Mouse (Mus musculus) liver, embryonic 16.5 days (tissue): ENCODE data around the gene Sipa1. TPM values are rescaled to one million over a fixed set of nuclear protein-coding genes. Genes with fewer than 3 reads are reported as not detected.
"Not testable (repeated sequence)": the region's sequence is repeated elsewhere in the genome, so short reads cannot be mapped to it uniquely, and the experiment has no call there.

Experiments
- ATAC-seq: fragments of 200-750 bp; cut with Nextera tagmentation; 2 replicates; pipeline ENCODE4 v1.8.0; 2017; ENCODE audit warnings: low read depth, mild to moderate bottlenecking, moderate number of reproducible peaks, moderate library complexity
- H3K27ac ChIP-seq: fragments of 300-500 bp; sonication (generic); 2 replicates; pipeline ENCODE4 v1.5.1; 2014; ENCODE audit warnings: mild to moderate bottlenecking, low read length
- H3K27me3 ChIP-seq: fragments of 300-500 bp; sonication (generic); 2 replicates; pipeline ENCODE4 v1.6.1; 2014; ENCODE audit warnings: low read depth, low read length, mixed read lengths; ENCODE audit not compliant: control insufficient read depth, insufficient read depth
- H3K36me3 ChIP-seq: fragments of 300-500 bp; sonication (generic); 2 replicates; pipeline ENCODE4 v1.6.1; 2014; ENCODE audit warnings: mild to moderate bottlenecking; ENCODE audit not compliant: control insufficient read depth, insufficient read depth
- H3K4me1 ChIP-seq: fragments of 300-500 bp; sonication (generic); 2 replicates; pipeline ENCODE4 v1.6.1; 2014; ENCODE audit warnings: low read depth, low read length, mixed read lengths; ENCODE audit not compliant: control insufficient read depth
- H3K4me2 ChIP-seq: fragments of 300-500 bp; sonication (generic); 2 replicates; pipeline ENCODE4 v1.6.1; 2014; ENCODE audit warnings: low read depth, low read length, mixed read lengths
- H3K4me3 ChIP-seq: fragments of 300-500 bp; sonication (generic); 2 replicates; pipeline ENCODE4 v1.5.1; 2014; ENCODE audit warnings: low read depth, mild to moderate bottlenecking, low read length
- H3K9ac ChIP-seq: fragments of 300-500 bp; sonication (generic); 2 replicates; pipeline ENCODE4 v1.6.1; 2014; ENCODE audit warnings: low read depth, low read length
- H3K9me3 ChIP-seq: fragments of 300-500 bp; sonication (generic); replicated peaks from 2 replicates; pipeline ENCODE4 v1.6.1; 2016; ENCODE audit warnings: low read length; ENCODE audit not compliant: control insufficient read depth
- WGBS: fragments of 180-500 bp; shearing (Covaris S2); extraction: QIAGEN DNeasy Blood & Tissue Kit; methylation state at CpG from one replicate; pipeline ENCODE4 v1.1.7; 2014; ENCODE audit not compliant: insufficient replicate concordance; 5-methylcytosine and 5-hydroxymethylcytosine counted together
- polyA plus RNA-seq: library from polyadenylated mRNA; unstranded; fragments of >200 nt; fragmentation: Nextera tagmentation; extraction: Ambion mirVana; gene quantifications from 2 replicates; pipeline ENCODE4 v1.2.1, GENCODE M21; 2015

Gene Sipa1
- polyA plus RNA-seq, 1 experiment from 2014 or later, result 22.3 TPM

DNA sequence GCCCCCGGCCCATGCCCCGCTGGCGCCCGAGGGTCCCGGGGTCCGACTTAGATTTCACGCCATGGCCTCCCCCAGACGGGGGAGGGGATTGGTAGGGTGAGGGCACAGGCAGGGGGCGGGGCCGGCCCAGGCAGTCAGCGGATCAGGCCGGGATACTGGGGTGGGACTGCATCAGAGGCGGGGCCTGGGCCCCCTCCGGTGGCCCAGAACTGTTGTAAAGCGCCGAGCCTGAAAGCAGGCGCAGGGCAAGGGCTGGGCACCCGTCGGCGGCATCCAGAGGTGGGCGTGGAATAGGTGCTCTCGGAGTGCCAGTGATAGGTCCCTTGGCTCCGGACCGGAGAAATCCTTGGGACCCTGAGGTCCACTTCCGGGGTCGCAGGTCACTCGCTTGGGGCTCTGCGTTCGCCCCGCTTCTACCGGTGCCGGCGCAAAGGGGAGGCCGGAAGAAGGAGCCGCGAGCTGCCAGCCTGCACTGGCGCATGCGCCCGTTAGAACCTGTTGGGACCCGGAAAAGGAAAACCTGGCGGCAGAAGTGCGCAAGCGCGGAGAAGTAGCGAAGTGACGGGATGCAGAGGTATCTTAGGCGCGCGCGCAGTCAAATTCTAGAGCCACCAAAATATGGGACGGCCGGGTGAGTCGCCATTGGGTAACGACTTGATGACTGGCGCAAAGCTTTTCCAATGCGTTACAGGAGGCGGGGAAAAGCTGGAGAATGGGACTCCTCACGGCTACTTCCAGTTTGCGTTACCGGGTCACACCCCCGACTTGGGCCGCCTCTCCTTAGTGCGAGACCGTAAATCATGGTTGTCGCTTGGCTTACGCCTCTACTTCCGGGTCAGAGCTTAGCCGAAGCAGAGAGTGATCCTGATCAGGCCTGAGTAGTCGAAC, 24.9 kb upstream of the Sipa1 start, which contains the start of the genes Map3k11 and Pcnx3:
Map3k11 (plus strand) TSS at position 543 of the 888 bp plus-strand sequence.
Pcnx3 (minus strand) TSS at position 709 of the 888 bp plus-strand sequence.
- WGBS, result under 1% methylated on average over 68 of the region's 69 CpGs
- peaks cover 26% of the 10 kb centered on the region for H3K36me3 ChIP-seq
- peaks cover 61% of the 10 kb centered on the region for H3K4me1 ChIP-seq

GRCm38 (mm10) chr19:5687738-5688137, 24.2 kb upstream of the Sipa1 start:
- peak overlapping the region; percentile 100 for H3K4me2 ChIP-seq
- H3K27ac ChIP-seq, result peak overlapping the region; percentile 97
- H3K9me3 ChIP-seq, result no peaks in the 10 kb centered on the region
- H3K36me3 ChIP-seq, result peaks cover 32% of the 10 kb centered on the region
- WGBS, result 23% methylated on average over 9 of the region's 9 CpGs
- ATAC-seq, result no peak
- no peaks in the 10 kb centered on the region for H3K27me3 ChIP-seq
- peak overlapping the region; percentile 99 for H3K9ac ChIP-seq
- H3K4me1 ChIP-seq, result peaks cover 54% of the 10 kb centered on the region
- peak overlapping the region; percentile 95 for H3K4me3 ChIP-seq

More for the DNA sequence above, 24.9 kb upstream of the Sipa1 start, which contains the start of the genes Map3k11 and Pcnx3:
- Histone ChIP-seq H3K9ac (peak within 1 kb of the TSS; percentile 99), H3K9me3 (no peaks in the 10 kb centered on the region), H3K4me3 (peak within 1 kb of the TSS; percentile 95), H3K27ac (peak within 1 kb of the TSS; percentile 97), H3K4me2 (peak within 1 kb of the TSS; percentile 100), H3K27me3 (no peaks in the 10 kb centered on the region)
- peak; percentile 81 for ATAC-seq

GRCm38 (mm10) chr19:5686954-5687353, 23.4 kb upstream of the Sipa1 start:
- H3K27ac ChIP-seq, result peak overlapping the region; percentile 97
- WGBS, result 76% methylated on average over 12 of the region's 12 CpGs
- H3K4me1 ChIP-seq, result peaks cover 47% of the 10 kb centered on the region
- peak overlapping the region; percentile 99; the same call in 1 of the 2 replicates for H3K9ac ChIP-seq
- not testable (repeated sequence) for H3K27me3 ChIP-seq, ATAC-seq, H3K9me3 ChIP-seq
- H3K36me3 ChIP-seq, result peaks cover 36% of the 10 kb centered on the region
- peak overlapping the region; percentile 95 for H3K4me3 ChIP-seq
- H3K4me2 ChIP-seq, result peak overlapping the region; percentile 100

DNA sequence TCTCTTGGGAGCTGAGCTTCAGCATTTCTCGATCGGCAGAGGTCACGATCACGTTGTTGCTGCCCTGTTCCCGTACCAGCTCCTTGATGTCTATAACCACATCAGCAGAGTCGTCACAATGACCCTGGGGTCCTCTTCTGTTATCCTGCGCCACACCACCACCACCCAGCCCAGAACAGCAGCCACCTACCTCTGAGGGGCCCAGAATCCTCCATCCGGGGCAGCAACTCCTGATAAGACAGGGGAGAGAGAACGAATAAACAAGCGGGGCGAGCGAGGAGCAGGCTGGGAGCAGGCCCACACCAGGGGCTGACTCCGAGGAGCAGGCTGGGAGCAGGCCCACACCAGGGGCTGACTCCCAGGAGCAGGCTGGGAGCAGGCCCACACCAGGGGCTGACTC, 22.9 kb upstream of the Sipa1 start:
- peak overlapping the region; percentile 52 for H3K4me2 ChIP-seq
- peak overlapping the region; percentile 27 for H3K4me3 ChIP-seq
- ATAC-seq, result no peak
- WGBS, result 39% methylated on average over 13 of the region's 13 CpGs
- H3K27me3 ChIP-seq, result no peaks in the 10 kb centered on the region
- H3K9me3 ChIP-seq, result no peaks in the 10 kb centered on the region
- H3K9ac ChIP-seq, result peak overlapping the region; percentile 51
- peaks cover 41% of the 10 kb centered on the region for H3K4me1 ChIP-seq
- H3K27ac ChIP-seq, result peak overlapping the region; percentile 61
- H3K36me3 ChIP-seq, result peaks cover 36% of the 10 kb centered on the region

DNA sequence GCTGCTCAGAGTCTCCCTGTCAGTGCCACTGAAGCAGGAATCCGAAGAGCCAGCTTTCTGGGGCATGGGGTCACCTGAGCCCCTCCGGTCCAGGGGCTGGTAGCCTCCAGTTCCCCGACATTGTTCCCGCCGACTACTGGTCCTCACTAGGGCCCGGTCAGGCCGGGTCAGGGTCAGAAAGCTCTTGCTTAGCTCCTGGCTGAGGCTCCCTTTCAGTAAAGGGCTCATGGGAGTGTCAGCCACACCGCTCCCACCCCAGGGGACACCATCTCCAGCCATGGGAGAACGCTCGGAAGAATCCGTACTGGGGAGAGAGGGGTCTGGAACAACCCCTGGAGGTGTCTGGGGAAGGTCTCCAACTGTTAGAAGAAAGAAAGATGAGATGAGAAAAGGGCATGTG, 22.4 kb upstream of the Sipa1 start:
- no peak for ATAC-seq
- Histone ChIP-seq H3K4me1 (peaks cover 36% of the 10 kb centered on the region), H3K9me3 (no peaks in the 10 kb centered on the region), H3K27ac (peak overlapping the region; percentile 61), H3K9ac (peak overlapping the region; percentile 51; the same call in 1 of the 2 replicates), H3K4me3 (no peak overlapping the region; the same call in 1 of the 2 replicates), H3K27me3 (no peaks in the 10 kb centered on the region), H3K4me2 (peak overlapping the region; percentile 52), H3K36me3 (peaks cover 39% of the 10 kb centered on the region)
- 91% methylated on average over 11 of the region's 11 CpGs for WGBS

DNA sequence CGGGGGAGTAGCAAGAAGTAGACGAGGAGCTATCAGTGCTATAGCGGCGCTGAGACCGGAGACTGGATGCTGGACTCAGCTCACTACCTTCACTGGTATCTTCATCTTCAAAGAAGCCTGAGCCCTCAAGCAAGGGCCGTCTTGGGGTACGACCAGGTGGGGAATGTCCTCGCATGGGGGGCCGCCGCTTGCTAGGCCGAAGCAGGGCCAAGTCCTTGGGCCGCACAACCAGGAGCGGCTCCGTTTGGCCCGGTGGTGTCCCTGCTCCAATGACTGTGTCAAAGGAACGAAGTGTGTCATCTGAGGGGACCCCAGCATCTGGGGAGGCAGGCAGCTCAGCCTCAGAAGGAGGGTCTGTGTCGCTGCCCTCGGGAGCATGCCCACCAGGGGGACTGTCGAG, 21.9 kb upstream of the Sipa1 start:
- 90% methylated on average over 19 of the region's 19 CpGs for WGBS
- Histone ChIP-seq H3K4me1 (peaks cover 31% of the 10 kb centered on the region), H3K36me3 (peaks cover 39% of the 10 kb centered on the region), H3K4me3 (no peak overlapping the region), H3K9me3 (no peaks in the 10 kb centered on the region), H3K9ac (no peak overlapping the region), H3K4me2 (no peak overlapping the region), H3K27ac (no peak overlapping the region), H3K27me3 (no peaks in the 10 kb centered on the region)
- no peak for ATAC-seq

DNA sequence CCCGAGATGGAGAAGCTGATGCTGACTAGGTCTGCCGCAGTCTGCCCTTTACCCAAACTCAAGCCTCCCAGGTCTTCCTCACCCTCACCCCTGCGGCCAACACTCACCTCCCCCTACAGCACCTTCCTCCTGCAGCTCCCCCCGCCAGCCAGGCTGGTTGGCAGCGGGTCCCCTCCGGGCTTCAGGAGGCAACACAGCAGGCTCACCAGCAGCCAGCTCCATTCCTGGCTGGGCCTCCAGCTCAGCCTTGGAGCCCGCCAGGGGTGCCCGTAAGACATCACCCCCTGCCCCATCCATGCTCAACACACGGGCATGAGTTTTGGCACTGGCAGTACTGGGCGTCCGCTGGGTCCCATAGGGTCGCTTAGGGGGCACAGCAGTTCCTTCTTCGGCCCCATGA, 21.5 kb upstream of the Sipa1 start:
- no peak for ATAC-seq
- H3K9me3 ChIP-seq, result no peaks in the 10 kb centered on the region
- peaks cover 27% of the 10 kb centered on the region for H3K4me1 ChIP-seq
- H3K4me2 ChIP-seq, result no peak overlapping the region
- H3K4me3 ChIP-seq, result no peak overlapping the region
- H3K9ac ChIP-seq, result no peak overlapping the region
- H3K27me3 ChIP-seq, result no peaks in the 10 kb centered on the region
- H3K27ac ChIP-seq, result no peak overlapping the region
- 90% methylated on average over 13 of the region's 13 CpGs for WGBS
- peaks cover 39% of the 10 kb centered on the region for H3K36me3 ChIP-seq

DNA sequence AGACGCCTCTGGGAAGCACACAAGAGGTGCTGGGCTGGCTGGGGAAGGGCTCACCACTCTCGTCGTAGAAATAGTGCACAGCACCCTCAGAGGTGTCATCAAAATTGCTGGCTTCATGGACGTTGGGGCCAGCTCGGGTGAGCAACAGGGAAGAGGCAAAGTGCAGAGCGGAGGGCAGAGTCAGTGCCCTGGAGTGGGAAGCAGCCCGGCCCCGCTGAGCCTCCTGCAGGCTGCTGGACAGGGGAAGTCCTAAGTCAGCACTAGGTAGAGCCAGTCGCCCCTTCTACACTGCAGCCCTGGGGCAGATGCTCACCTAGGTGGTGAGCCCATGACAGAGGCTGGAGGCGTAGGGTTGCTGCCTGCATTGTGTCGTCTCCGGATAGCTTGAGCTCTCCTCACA, 20.7 kb upstream of the Sipa1 start:
- no peak for ATAC-seq
- H3K27me3 ChIP-seq, result no peaks in the 10 kb centered on the region
- peaks cover 42% of the 10 kb centered on the region for H3K36me3 ChIP-seq
- no peak overlapping the region for H3K9ac ChIP-seq
- H3K4me1 ChIP-seq, result peaks cover 25% of the 10 kb centered on the region
- no peak overlapping the region for H3K4me3 ChIP-seq
- 86% methylated on average over 12 of the region's 12 CpGs for WGBS
- no peak overlapping the region for H3K27ac ChIP-seq
- no peak overlapping the region for H3K4me2 ChIP-seq
- no peaks in the 10 kb centered on the region for H3K9me3 ChIP-seq

DNA sequence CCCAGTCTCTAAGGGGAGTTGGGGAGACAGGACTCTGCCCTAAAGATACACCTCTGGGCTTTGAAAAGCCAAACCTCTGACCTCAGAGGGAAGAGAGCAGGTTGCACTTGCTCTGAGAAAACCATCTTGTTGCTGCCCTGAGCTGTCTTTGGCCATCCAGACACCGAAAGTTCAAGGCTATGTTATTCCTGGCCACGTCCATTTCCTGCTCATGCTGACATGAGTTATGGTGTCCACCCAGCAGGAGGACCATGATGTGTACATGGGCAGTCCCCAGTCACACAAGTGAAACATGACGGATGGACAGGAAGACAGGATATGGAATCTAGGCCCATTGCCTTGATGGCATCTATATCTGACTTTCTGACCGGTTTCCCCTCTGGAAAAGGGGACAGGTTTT, 16.9 kb upstream of the Sipa1 start:
- H3K4me2 ChIP-seq, result no peak overlapping the region
- no peak overlapping the region for H3K27ac ChIP-seq
- no peaks in the 10 kb centered on the region for H3K9me3 ChIP-seq
- no peaks in the 10 kb centered on the region for H3K4me1 ChIP-seq
- no peak for ATAC-seq
- H3K27me3 ChIP-seq, result no peaks in the 10 kb centered on the region
- peaks cover 60% of the 10 kb centered on the region for H3K36me3 ChIP-seq
- no peak overlapping the region for H3K4me3 ChIP-seq
- H3K9ac ChIP-seq, result no peak overlapping the region
- WGBS, result 86% methylated on average over 4 of the region's 4 CpGs
